Mouse (Mus musculus) lung, postnatal 14 days (tissue): ENCODE measurements around the gene Rpf2.
A peak's percentile ranks its signal among the peaks of the same experiment; 100 is the strongest.

Source experiments
- DNase-seq: peaks from one replicate; pipeline ENCODE4 v3.0.0; 2021

The Rpf2 gene

GRCm38 (mm10) chr10:40247166-40247716 lies 405 bp upstream of the Rpf2 start:
- DNase-seq, result no peak

GRCm38 (mm10) chr10:40237826-40238225 lies 9.0 kb downstream of the Rpf2 start:
- DNase-seq, result no peak

DNA sequence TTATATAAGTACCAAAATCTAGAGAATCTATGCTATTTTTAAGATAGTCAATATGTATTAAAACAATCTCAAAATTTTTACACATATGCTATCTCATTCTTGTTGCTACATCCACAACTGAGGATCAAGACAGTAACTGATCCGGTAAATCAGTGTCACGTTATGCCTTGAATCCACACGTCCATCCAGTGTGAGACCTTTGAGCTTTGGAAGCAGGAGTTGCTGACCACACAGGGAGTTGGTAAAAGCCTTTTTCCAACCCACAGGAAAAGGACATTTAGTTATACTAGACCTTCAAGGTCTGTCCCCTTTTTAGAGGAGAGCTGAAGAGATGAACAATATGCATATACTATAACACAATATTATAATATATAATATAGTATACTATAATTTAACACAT lies 13.6 kb downstream of the Rpf2 start:
- no peak for DNase-seq

GRCm38 (mm10) chr10:40232442-40232841 lies 14.4 kb downstream of the Rpf2 start:
- DNase-seq, result no peak

DNA sequence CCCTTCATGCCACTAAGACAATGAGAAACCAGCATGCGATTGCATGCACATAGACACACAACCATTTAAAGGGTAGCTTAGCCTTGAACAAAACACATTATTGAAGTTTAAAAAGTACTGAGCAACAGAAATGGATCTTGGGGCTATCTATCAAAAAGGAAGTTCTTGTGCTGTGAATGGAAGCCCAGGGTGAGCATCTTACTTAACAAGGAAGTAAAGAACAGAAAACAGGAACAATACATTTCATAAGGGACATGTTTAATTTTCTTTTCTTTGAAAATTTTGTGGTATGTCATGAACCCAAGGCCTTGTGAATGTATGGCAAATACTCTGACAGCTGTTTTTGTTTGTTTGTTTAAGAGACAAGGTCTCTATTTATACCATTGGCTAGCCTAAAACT lies 17.1 kb downstream of the Rpf2 start:
- no peak for DNase-seq

- no peak for DNase-seq
These were observed 19.1 kb downstream of the Rpf2 start for GRCm38 (mm10) chr10:40227660-40228303.

DNA sequence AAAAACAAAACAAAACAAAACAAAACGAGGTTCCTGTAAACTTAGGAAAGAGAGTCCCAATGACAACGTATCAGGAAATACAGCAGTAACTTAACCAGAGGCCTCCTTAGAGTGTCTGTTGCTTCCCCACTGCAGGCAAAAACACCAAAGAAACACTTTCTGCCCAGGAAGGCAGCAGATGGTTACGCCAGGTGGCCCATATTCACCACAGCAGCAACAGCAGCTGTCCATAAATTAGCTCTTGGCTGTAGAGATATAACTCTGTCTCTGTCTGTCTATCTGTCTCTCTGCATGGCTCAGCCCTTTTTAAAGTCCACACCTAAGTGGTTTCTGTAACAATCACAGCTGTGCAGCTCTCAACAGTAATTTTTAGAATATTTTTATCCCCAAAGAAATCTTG lies 28.0 kb downstream of the Rpf2 start:
- no peak for DNase-seq

DNA sequence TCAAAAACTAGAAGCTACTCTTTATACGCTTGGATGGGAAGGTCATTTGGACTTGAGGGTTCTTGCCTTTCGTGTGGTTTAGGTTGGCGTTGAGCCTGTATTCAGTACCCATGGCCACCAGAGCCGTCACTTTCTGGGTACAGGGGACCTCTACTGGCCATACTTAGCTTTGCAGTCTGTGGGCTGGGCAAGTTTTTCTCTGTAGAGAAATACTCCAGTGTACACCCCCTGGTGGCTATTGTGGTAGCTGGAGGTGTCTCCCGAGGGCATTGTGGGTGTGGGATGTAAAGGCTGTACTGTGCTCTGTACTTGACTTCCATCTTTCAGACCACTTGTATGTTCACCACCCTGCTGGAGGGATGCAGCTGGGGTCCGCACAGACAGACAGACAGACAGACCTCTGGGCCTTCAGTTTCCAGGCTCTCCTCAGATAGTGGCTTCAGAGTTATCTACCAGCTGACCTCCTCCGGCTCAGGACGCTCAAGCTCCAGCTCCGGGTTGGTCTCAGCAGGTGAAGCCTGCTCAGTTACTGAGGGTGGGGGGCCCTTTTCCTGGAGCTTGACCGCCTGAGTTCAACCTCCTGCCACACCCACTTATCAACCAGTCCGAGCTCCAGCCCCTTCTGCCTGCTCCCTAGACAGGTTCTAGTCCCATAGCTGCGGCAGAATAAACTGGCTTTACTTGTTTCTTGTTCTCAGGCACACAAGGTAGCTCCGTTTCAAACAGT lies 34.2 kb downstream of the Rpf2 start:
- peak; percentile 94 for DNase-seq

DNA sequence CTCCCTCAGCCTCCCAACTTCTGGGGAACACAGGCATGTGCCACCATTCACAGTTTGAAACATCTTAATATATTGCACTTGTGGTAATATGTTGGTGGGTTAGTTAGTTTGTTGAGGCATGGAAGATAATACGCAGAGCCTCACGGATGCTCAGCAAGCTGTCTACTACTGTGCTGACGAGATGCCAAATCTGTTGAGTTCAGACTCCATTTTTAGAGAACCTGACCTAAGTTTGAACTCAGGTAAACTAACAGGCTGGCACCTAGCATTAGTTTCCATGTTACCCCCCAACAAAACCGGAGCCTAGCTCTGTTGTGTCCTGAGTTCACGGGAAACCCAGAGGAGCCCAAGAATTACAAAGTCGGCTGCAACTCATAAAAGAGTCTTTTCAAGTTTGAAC lies 51.8 kb downstream of the Rpf2 start:
- no peak for DNase-seq

DNA sequence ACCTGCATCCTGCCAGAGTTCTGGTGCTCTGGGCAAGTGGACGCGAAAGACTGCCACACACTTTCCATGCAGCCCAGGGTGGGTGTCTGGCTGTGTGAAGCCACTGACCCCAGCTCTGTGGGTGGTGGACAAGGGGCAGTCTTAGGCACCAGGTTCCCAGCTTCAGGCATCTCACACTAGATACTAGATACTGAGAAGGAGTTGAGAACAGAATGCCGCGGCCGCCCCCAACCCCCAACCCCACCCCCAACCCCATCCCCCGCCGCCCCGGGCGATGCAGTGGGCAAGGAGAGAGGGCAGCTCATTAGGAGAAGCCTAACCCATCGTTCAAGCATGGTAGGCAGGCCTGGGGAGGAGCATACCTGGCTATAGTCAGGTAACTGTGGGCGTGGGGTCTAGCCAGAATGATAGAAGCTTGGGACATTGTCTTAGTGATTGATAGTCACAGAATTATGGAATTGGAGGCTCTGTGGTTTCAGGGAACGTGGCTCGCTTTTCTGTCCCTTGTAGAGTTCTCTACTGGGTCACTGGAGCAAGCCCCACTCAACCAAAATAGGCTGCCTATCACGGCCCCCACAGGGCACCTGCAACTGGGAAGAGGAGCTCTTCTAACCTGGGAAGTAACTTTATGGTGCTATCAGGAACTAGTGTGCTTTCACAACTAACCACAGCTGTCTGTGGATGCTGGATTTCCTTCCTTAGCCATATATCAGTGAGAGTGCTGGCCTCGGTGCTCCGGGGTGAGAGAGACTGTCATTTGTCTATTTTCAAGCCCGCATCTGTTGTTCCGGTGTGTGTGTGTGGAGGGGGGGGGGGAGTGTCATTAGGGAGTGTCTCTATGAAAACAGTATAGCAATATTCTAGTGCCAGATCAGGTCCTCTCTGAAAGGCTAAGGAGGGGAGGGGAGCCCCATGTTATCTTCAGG lies 54.6 kb downstream of the Rpf2 start:
- DNase-seq, result no peak

GRCm38 (mm10) chr10:40191338-40191979 lies 55.4 kb downstream of the Rpf2 start:
- DNase-seq, result no peak

DNA sequence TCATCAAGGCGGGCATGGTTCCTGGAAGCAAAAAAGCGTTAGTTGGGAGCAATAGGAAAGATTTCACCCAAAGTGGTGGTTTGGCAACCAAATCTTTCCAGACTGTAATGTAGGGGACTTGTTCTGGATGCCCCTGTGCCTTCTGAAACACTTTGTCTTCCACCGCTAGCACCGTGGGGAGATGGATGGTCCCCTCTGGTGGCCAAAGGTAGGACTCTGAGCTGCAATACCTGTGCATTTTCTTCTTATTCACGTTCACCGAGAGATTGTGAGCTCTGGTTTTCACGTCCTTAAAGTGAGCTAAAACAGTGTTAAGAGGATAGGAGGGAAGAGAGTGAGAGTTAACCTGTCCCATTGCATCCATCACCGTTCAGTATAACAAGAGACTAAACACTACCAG lies 56.0 kb downstream of the Rpf2 start:
- no peak for DNase-seq

- no peak for DNase-seq
These were observed 57.1 kb downstream of the Rpf2 start for GRCm38 (mm10) chr10:40189689-40190088.

- no peak for DNase-seq
These were observed 58.0 kb downstream of the Rpf2 start for GRCm38 (mm10) chr10:40188831-40189230.

GRCm38 (mm10) chr10:40185956-40186355 lies 60.9 kb downstream of the Rpf2 start:
- DNase-seq, result no peak

DNA sequence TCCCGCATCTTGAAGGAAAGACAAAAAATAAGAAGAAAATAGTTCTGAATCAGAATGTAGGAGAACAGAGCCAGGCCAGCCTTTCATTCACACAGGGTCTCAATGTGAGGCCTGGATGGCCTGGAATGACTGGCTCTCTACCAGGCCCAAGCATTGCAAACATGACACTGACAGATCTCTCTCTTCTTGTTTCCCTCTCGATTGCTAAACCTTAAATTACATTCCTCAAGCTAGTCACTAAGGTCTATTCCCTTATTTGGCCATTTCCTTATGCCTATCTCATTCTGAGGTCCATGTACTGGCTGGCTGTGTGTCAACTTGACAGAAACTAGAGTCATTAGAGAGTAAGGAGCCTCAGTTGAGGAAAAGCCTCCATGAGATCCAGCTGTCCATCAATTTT lies 66.8 kb downstream of the Rpf2 start:
- no peak for DNase-seq

- DNase-seq, result no peak
These were observed 67.7 kb downstream of the Rpf2 start for GRCm38 (mm10) chr10:40179142-40179541.

DNA sequence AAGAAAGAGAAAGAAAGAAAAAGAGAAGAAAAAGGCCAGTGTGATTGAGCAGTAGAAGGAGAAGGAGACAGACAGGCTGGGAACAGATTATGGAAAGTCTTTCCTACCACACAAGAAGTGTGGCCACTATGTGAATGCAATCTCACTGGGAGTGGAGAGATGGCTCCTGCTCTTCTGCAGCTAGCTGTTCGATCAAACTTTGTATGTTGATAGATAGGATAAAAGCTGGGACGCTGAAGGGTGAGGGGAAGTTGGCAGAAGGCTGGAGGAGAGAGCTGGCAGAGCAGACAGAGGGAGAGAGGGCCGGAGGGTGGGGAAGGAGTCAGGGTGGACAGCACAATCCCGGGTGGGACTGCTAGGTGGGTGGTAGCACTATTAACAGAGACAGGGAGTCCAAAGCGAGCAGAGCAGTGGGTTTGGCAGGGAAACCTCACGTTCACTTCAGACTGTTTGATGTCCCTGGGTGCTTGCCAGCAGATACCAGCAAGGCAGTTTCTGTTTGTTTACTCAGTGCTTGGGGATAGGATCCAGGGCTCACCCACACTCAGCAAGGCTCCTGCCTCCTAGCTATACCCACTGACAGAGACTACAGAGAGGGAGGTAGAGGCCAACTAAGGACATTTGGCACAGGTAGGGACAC lies 69.4 kb downstream of the Rpf2 start:
- DNase-seq, result peak; percentile 75
